Mouse (Mus musculus) heart, embryonic 13.5 days (tissue): Measurements from ENCODE around the gene Slfn1. TPM values are rescaled to one million over a fixed set of nuclear protein-coding genes. Genes with fewer than 3 reads are reported as not detected.

Experiments used
- ATAC-seq: fragments of 200-750 bp; cut with Nextera tagmentation; 2 replicates; pipeline ENCODE4 v1.8.0; 2017; ENCODE audit warnings: moderate TSS enrichment; ENCODE audit not compliant: insufficient number of reproducible peaks, low FRiP score, low TSS enrichment; ENCODE audit errors: extremely low read depth
- H3K27ac ChIP-seq: fragments of 300-500 bp; sonication (generic); replicated peaks from 2 replicates; pipeline ENCODE4 v1.5.1; 2015; ENCODE audit warnings: moderate library complexity, mild to moderate bottlenecking, inconsistent platforms
- H3K27me3 ChIP-seq: fragments of 300-500 bp; sonication (generic); replicated peaks from 2 replicates; pipeline ENCODE4 v1.6.1; 2015; ENCODE audit warnings: mild to moderate bottlenecking, inconsistent platforms
- H3K36me3 ChIP-seq: fragments of 300-500 bp; sonication (generic); 2 replicates; pipeline ENCODE4 v1.6.1; 2015; ENCODE audit warnings: mild to moderate bottlenecking, inconsistent platforms
- H3K4me1 ChIP-seq: fragments of 300-500 bp; sonication (generic); 2 replicates; pipeline ENCODE4 v1.6.1; 2015; ENCODE audit warnings: inconsistent platforms
- H3K4me2 ChIP-seq: fragments of 300-500 bp; sonication (generic); 2 replicates; pipeline ENCODE4 v1.6.1; 2015; ENCODE audit warnings: inconsistent platforms, mild to moderate bottlenecking, moderate library complexity
- H3K4me3 ChIP-seq: fragments of 300-500 bp; sonication (generic); 2 replicates; pipeline ENCODE4 v1.5.1; 2015; ENCODE audit warnings: moderate library complexity, mild to moderate bottlenecking, inconsistent platforms
- H3K9ac ChIP-seq: fragments of 300-500 bp; sonication (generic); 2 replicates; pipeline ENCODE4 v1.6.1; 2015; ENCODE audit warnings: inconsistent platforms, mild to moderate bottlenecking, moderate library complexity
- H3K9me3 ChIP-seq: fragments of 300-500 bp; sonication (generic); 2 replicates; pipeline ENCODE4 v1.6.1; 2016; ENCODE audit warnings: inconsistent platforms
- WGBS: fragments of 180-500 bp; shearing (Covaris S2); methylation state at CpG from one replicate; pipeline ENCODE4 v1.1.7; 2015; ENCODE audit warnings: mixed read lengths; 5-methylcytosine and 5-hydroxymethylcytosine counted together
- polyA plus RNA-seq: library from polyadenylated mRNA; unstranded; fragments of >200 nt; fragmentation: Nextera tagmentation; extraction: Ambion mirVana; gene quantifications from 2 replicates; pipeline ENCODE4 v1.2.1, GENCODE M21; 2015

Slfn1 gene
- 0.10 and 0.17 TPM in 2 replicates for polyA plus RNA-seq

GRCm38 (mm10) chr11:83116597-83117227, at the start of gene Slfn1:
Slfn1 (plus strand) TSS chr11:83116849.
- WGBS = 74% methylated on average over 13 of the region's 13 CpGs

GRCm38 (mm10) chr11:83067982-83068694, 48.5 kb upstream of the Slfn1 start:
- H3K27me3 ChIP-seq = no peaks in the 10 kb centered on the region
- ATAC-seq = no peak
- H3K9ac ChIP-seq = no peak overlapping the region
- H3K4me3 ChIP-seq = no peak overlapping the region
- H3K36me3 ChIP-seq = 0 out of 2 replicates have a peak, but pooled peaks cover 8% of the 10 kb centered on the region
- H3K4me1 ChIP-seq = peaks cover 28% of the 10 kb centered on the region
- no peak overlapping the region for H3K27ac ChIP-seq
- WGBS = 68% methylated on average over 4 of the region's 4 CpGs
- H3K4me2 ChIP-seq = no peak overlapping the region
- no peaks in the 10 kb centered on the region for H3K9me3 ChIP-seq

More at GRCm38 (mm10) chr11:83116597-83117227, at the start of gene Slfn1:
- Histone ChIP-seq H3K4me1 (no peaks in the 10 kb centered on the region), H3K4me3 (no peak within 1 kb of the TSS), H3K27me3 (no peaks in the 10 kb centered on the region), H3K27ac (no peak within 1 kb of the TSS), H3K9ac (no peak within 1 kb of the TSS), H3K4me2 (no peak within 1 kb of the TSS), H3K9me3 (no peaks in the 10 kb centered on the region), H3K36me3 (no peaks in the 10 kb centered on the region)
- ATAC-seq = no peak

DNA sequence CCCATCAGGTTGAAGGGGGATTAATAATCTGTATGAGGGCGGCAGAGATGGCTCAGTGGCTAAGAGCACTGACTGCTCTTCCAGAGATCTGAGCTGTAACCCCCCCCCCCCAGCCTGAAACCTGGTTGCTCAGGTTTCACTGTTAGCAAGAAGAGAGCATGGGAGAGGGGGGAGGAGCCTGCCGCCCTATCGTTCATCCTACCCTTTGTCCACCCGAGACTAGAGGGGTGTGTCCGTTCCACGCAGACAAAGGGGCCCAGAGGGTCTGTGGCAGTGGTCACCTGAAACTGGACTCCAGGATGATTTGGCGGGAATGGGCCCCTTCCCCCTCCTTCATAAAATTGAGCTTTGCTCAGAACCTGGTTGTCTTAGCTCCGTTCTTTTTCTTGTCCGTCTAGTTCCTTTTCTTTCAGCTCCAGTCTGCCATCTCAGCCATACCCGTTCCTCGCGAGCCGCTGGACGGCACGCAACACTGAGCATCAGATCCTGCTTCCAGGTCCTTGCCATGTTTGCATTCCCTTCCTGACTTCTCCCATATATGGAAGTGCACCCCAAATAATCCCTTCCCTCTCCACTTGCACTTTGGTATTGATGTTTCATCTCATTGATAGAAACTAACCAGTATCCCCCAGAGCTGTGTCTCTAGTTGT, 46.2 kb upstream of the Slfn1 start:
- no peak overlapping the region for H3K27ac ChIP-seq
- H3K36me3 ChIP-seq = 0 out of 2 replicates have a peak, but pooled peaks cover 8% of the 10 kb centered on the region
- no peak overlapping the region for H3K4me2 ChIP-seq
- H3K4me3 ChIP-seq = no peak overlapping the region
- no peak for ATAC-seq
- no peak overlapping the region for H3K9ac ChIP-seq
- H3K27me3 ChIP-seq = no peaks in the 10 kb centered on the region
- no peaks in the 10 kb centered on the region for H3K9me3 ChIP-seq
- 85% methylated on average over 15 of the region's 15 CpGs for WGBS
- peaks cover 18% of the 10 kb centered on the region for H3K4me1 ChIP-seq

- H3K9me3 ChIP-seq = no peaks in the 10 kb centered on the region
Observed at GRCm38 (mm10) chr11:83077714-83078422, 38.8 kb upstream of the Slfn1 start.

DNA sequence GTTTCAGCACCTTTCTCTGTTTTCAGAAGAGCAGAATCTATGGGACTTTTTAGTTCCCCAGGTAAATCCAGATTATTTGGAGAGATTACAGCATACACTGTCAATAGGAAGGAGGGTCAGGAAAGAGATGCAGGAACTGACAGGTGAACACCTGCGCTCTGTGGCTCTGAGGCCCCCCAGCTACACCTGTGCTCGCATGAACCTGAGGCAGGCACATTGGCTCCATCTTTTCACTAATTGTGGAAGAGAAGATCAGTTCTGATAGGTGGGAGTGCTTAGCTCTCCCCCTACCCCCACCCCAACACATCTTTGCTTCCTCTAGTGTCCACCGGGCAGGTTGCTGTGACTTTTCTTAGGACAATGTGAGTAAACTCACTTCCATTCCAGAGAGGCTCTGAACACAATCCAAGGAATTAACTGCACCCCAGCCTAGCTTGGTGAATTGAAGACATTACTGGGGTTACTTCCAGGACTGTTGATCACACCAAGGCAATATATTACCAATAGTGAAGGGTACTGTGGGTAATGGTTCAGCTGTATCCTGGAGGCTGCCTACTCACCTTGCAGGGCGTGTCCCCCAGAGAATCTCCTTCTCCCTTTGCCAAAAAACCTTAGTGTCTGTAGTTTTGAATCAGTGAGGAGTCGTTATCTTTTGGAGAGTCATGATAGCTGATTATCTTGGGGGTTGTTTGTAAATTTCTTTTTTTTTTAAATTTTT, 38.1 kb upstream of the Slfn1 start:
- WGBS = 76% methylated on average over 5 of the region's 5 CpGs
- H3K4me2 ChIP-seq = no peak overlapping the region

More at GRCm38 (mm10) chr11:83077714-83078422, 38.8 kb upstream of the Slfn1 start:
- ATAC-seq = no peak
- Histone ChIP-seq H3K4me1 (peaks cover 22% of the 10 kb centered on the region), H3K27me3 (no peaks in the 10 kb centered on the region), H3K4me3 (no peak overlapping the region), H3K27ac (peak overlapping the region; percentile 75), H3K9ac (no peak overlapping the region), H3K4me2 (no peak overlapping the region), H3K36me3 (no peaks in the 10 kb centered on the region)
- WGBS = 58% methylated on average over 3 of the region's 3 CpGs

GRCm38 (mm10) chr11:83079487-83080199, 37.0 kb upstream of the Slfn1 start:
- H3K4me1 ChIP-seq = peaks cover 22% of the 10 kb centered on the region
- WGBS = 40% methylated on average over 9 of the region's 9 CpGs
- no peaks in the 10 kb centered on the region for H3K27me3 ChIP-seq
- H3K4me2 ChIP-seq = no peak overlapping the region
- H3K4me3 ChIP-seq = no peak overlapping the region
- no peak for ATAC-seq
- H3K9me3 ChIP-seq = peaks cover 4% of the 10 kb centered on the region; the same call in 1 of the 2 replicates
- H3K27ac ChIP-seq = no peak overlapping the region
- H3K36me3 ChIP-seq = no peaks in the 10 kb centered on the region
- H3K9ac ChIP-seq = no peak overlapping the region

More for the DNA sequence above, 38.1 kb upstream of the Slfn1 start:
- Histone ChIP-seq H3K4me1 (peaks cover 22% of the 10 kb centered on the region), H3K4me3 (no peak overlapping the region), H3K36me3 (no peaks in the 10 kb centered on the region), H3K27ac (peak overlapping the region; percentile 75), H3K9me3 (peaks cover 3% of the 10 kb centered on the region; the same call in 1 of the 2 replicates), H3K9ac (no peak overlapping the region), H3K27me3 (no peaks in the 10 kb centered on the region)
- ATAC-seq = no peak

- H3K36me3 ChIP-seq = no peaks in the 10 kb centered on the region
- H3K27me3 ChIP-seq = no peaks in the 10 kb centered on the region
- no peak overlapping the region for H3K9ac ChIP-seq
- no peak overlapping the region for H3K4me2 ChIP-seq
- no peak overlapping the region for H3K27ac ChIP-seq
- H3K4me1 ChIP-seq = peaks cover 20% of the 10 kb centered on the region
- WGBS = 68% methylated on average over 7 of the region's 7 CpGs
- peaks cover 4% of the 10 kb centered on the region; the same call in 1 of the 2 replicates for H3K9me3 ChIP-seq
- no peak overlapping the region for H3K4me3 ChIP-seq
- ATAC-seq = no peak
Observed at GRCm38 (mm10) chr11:83082741-83083473, 33.7 kb upstream of the Slfn1 start.

DNA sequence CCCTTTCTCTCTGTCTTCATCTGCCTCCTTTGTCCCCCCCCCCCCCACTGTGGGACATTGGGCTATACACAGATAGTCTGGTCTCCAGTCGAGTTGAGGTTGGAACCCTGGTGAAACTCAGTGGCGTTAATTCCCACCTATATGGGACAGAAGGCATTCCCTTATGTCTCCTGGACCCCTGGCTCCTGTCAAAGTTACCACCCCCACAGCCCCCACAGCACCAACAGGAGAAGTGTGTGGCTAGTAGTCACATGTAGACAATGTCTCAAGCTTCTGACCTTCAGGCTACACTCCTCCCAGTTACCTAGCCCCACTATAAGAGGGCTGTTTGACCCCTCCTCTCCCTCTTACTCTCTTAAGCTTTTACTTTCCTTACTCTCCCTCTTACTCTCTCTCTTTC, 32.5 kb upstream of the Slfn1 start:
- no peaks in the 10 kb centered on the region for H3K36me3 ChIP-seq
- peaks cover 4% of the 10 kb centered on the region; the same call in 1 of the 2 replicates for H3K9me3 ChIP-seq
- 76% methylated on average over 2 of the region's 2 CpGs for WGBS
- peaks cover 11% of the 10 kb centered on the region for H3K4me1 ChIP-seq
- H3K27me3 ChIP-seq = no peaks in the 10 kb centered on the region
- H3K4me2 ChIP-seq = no peak overlapping the region
- no peak overlapping the region for H3K4me3 ChIP-seq
- ATAC-seq = no peak
- no peak overlapping the region for H3K27ac ChIP-seq
- no peak overlapping the region for H3K9ac ChIP-seq

DNA sequence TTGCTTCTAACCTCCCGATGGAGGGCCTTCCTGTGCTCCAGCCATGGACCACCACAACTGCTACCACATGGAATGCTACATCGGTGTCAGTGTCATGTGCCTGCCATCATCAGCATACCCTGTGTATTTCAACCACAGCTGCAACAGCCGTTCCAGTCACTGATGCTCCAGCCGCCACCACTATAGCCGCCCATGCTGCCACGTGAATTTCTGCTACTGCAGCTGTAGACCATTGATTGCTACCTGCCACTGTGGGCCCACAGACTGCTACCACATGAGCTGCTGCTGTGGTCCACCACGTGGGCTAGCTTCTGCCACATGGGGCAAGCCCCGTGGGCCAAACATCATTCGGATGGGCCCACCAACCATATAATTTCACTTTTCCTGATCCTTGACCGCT, 31.9 kb upstream of the Slfn1 start:
- Histone ChIP-seq H3K4me2 (no peak overlapping the region), H3K9ac (no peak overlapping the region), H3K4me3 (no peak overlapping the region), H3K27me3 (no peaks in the 10 kb centered on the region), H3K9me3 (peaks cover 4% of the 10 kb centered on the region; the same call in 1 of the 2 replicates), H3K27ac (no peak overlapping the region), H3K4me1 (peaks cover 5% of the 10 kb centered on the region), H3K36me3 (no peaks in the 10 kb centered on the region)
- 85% methylated on average over 10 of the region's 10 CpGs for WGBS
- ATAC-seq = no peak

DNA sequence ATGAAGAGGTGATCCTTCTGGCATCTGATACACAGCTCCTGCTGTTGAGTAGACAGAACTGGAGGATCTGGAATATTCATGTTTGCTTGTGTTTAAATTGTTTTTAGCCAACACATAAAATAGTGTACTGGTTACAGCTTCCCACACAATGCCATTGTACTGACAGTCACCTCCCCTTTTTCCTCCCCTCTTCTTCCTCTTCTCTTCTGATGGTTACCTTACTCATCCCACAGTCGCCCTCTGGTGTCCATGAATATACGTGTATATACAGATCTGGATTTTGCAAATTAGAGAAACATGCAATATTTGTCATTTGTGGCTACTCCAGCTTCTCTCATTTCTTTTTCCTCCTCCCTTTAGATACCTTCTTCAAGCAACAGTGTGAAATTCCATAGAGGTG, 1.5 kb upstream of the Slfn1 start:
- Histone ChIP-seq H3K27me3 (no peaks in the 10 kb centered on the region), H3K9me3 (no peaks in the 10 kb centered on the region), H3K4me3 (no peak overlapping the region), H3K9ac (no peak overlapping the region), H3K4me1 (no peaks in the 10 kb centered on the region), H3K27ac (no peak overlapping the region), H3K36me3 (no peaks in the 10 kb centered on the region), H3K4me2 (no peak overlapping the region)
- no peak for ATAC-seq
- WGBS = 26% methylated on average over 2 of the region's 2 CpGs
